Mouse (Mus musculus): Measurements from ENCODE around the gene Helz. TPM values are rescaled to one million over a fixed set of nuclear protein-coding genes. Genes with fewer than 3 reads are reported as not detected.
A peak's percentile ranks its signal among the peaks of the same experiment; 100 is the strongest.
"Not testable (repeated sequence)": the region's sequence is repeated elsewhere in the genome, so short reads cannot be mapped to it uniquely, and the experiment has no call there.

Helz gene
- polyA plus RNA-seq (2015; fragmentation: Nextera tagmentation; extraction: Ambion mirVana): 5.6 and 7.1 TPM in 2 replicates

DNA sequence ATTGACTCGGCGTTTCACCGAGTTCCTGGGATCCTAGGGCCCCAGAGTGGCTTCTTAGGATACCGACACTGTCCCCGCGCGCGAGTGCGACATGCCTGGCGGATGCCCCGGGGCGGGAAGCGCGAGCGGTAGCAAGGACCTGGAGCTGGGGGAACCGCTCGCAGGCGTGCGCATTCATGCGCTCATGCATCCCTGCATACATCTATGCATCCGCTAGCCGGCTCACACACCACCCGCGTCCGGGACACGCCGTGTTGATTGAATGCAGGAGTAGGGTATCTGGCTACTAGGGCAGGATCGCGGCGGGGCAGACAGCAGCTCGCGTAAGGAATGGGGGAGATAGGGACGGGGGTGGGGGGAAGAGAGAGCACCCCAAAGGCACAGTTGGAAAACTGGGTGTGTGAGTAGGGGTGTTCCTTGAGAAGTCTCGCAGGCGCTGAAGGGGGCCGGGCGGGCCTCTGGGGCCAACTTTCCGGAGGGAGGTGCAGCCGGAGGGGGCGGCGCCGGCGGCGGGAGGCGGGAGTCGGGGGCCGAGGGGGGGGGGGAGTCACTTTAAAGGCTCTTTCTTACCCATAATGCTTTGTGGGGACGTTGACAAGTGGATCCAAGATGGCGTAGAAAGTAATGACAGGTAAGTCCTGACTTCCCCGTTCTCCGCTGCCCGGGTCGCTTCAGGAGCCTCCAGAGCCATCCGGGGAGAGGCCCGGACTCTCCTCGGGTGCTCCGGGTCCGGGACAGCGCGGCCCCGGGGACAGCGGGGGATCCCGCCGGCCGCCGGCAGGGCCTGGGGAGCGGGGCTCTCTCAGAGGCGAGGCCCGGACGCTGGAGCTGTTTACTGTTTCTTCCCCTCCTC is at the start of gene Helz:
TSS of gene Helz (plus strand) at position 580 of the 853 bp plus-strand sequence.
- peaks cover 22% of the 10 kb centered on the region for H3K27me3 ChIP-seq
- H3K4me1 ChIP-seq (replicated peaks): peaks cover 40% of the 10 kb centered on the region
- H3K4me2 ChIP-seq: peak within 1 kb of the TSS; percentile 94
- no peaks in the 10 kb centered on the region for H3K9me3 ChIP-seq (replicated peaks)
- under 1% methylated on average over 70 of the region's 70 CpGs for WGBS (ENCODE audit: insufficient replicate concordance)
- ATAC-seq (ENCODE audit: insufficient read depth): peak; percentile 86
- H3K36me3 ChIP-seq (replicated peaks): peaks cover 10% of the 10 kb centered on the region
- H3K9ac ChIP-seq: peak within 1 kb of the TSS; percentile 86
- H3K27ac ChIP-seq (replicated peaks): peak within 1 kb of the TSS; percentile 78
- peak within 1 kb of the TSS; percentile 90 for H3K4me3 ChIP-seq (replicated peaks)

DNA sequence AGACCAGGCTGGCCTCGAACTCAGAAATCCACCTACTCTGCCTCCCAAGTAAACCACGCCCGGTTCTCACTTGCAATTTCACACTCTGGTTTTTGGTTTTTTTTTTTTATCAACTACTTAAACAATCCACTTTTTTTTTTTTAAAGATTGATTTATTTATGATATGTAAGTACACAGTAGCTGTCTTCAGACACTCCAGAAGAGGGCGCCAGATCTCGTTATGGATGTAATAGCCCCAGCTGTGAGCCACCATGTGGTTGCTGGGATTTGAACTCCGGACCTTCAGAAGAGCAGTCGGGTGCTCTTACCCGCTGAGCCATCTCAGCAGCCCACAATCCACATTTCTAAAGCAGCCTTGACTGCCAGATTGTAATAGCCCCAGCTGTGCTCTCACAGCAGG is 44.9 kb upstream of the Helz start:
- WGBS (ENCODE audit: insufficient replicate concordance): 66% methylated on average over 8 of the region's 8 CpGs
- H3K4me3 ChIP-seq (replicated peaks): no peak overlapping the region
- no peak overlapping the region for H3K9ac ChIP-seq
- H3K27ac ChIP-seq (replicated peaks): no peak overlapping the region
- ATAC-seq (ENCODE audit: insufficient read depth): no peak
- H3K27me3 ChIP-seq: no peaks in the 10 kb centered on the region
- no peaks in the 10 kb centered on the region for H3K4me1 ChIP-seq (replicated peaks)
- peaks cover 24% of the 10 kb centered on the region for H3K36me3 ChIP-seq (replicated peaks)
- H3K4me2 ChIP-seq: no peak overlapping the region
- no peaks in the 10 kb centered on the region for H3K9me3 ChIP-seq (replicated peaks)

DNA sequence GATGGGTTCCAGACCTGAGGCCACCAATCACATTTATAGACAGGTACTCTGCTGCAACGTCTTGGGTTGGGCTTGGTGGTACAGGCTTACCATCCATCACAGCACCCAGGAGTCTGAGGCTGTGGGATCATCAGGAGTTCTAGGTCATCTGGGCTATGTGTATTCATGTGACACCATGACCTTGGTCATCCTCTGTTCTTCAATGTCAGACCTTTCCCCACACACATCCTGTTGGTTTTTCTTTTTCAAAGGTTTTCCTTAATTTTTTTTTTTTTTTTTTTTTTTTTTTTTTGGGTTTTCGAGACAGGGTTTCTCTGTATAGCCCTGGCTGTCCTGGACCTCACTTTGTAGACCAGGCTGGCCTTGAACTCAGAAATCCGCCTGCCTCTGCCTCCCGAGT is 43.4 kb upstream of the Helz start:
- H3K27me3 ChIP-seq; H3K4me2 ChIP-seq; H3K9ac ChIP-seq; H3K4me3 ChIP-seq (replicated peaks); ATAC-seq (ENCODE audit: insufficient read depth); H3K4me1 ChIP-seq (replicated peaks); H3K27ac ChIP-seq (replicated peaks); H3K36me3 ChIP-seq (replicated peaks); H3K9me3 ChIP-seq (replicated peaks): not testable (repeated sequence)
- 77% methylated on average over 3 of the region's 4 CpGs for WGBS (ENCODE audit: insufficient replicate concordance)

- H3K4me3 ChIP-seq (replicated peaks): no peak overlapping the region
- no peak overlapping the region for H3K9ac ChIP-seq
- no peaks in the 10 kb centered on the region for H3K36me3 ChIP-seq (replicated peaks)
- no peak overlapping the region for H3K27ac ChIP-seq (replicated peaks)
- H3K4me2 ChIP-seq: no peak overlapping the region
- no peak for ATAC-seq (ENCODE audit: insufficient read depth)
- H3K27me3 ChIP-seq: peaks cover 9% of the 10 kb centered on the region
- WGBS (ENCODE audit: insufficient replicate concordance): 25% methylated on average over 1 of the region's 1 CpGs
- H3K4me1 ChIP-seq (replicated peaks): peaks cover 14% of the 10 kb centered on the region
- no peaks in the 10 kb centered on the region for H3K9me3 ChIP-seq (replicated peaks)
Observed at GRCm38 (mm10) chr11:107506260-107506659, 41.5 kb upstream of the Helz start.

DNA sequence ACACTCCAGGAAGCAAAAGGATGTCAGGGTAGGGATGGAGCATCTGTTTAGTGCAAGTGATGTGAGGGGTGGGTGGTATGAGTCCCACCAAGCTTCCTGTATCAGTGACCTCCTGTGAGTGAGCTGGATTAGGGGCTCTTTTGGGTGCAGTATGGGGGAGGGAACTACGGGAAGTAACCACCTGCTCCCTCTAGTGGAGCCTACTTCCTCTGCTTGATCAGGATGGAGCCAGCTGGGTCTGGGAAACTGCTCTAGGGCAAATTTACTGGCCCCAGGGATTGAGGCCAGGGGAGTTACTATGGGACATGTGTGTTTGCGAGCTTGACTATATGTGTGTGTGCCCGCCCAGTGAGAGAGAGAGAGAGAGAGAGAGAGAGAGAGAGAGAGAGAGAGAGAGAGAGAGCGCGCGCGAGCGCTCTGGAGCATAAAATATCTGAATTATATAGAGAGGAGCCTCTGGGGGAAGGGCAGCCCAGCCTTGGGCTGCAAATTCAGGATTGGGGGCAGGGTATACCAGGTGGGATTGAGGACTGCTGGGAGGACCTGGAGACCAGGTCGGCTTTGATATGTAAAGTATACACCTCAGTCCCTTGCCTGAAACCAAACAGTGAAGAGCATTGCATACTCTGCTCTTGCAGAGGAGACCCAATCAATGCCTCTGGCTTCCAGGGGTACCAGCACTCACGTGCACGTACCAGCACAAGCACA is 37.9 kb upstream of the Helz start:
- Histone ChIP-seq H3K27ac (replicated peaks) (no peak overlapping the region), H3K27me3 (peaks cover 9% of the 10 kb centered on the region), H3K36me3 (replicated peaks) (no peaks in the 10 kb centered on the region), H3K9ac (no peak overlapping the region), H3K4me1 (replicated peaks) (peaks cover 15% of the 10 kb centered on the region), H3K4me3 (replicated peaks) (no peak overlapping the region), H3K9me3 (replicated peaks) (no peaks in the 10 kb centered on the region), H3K4me2 (peak overlapping the region; percentile 35; the same call in 1 of the 2 replicates)
- no peak for ATAC-seq (ENCODE audit: insufficient read depth)
- 25% methylated on average over 11 of the region's 11 CpGs for WGBS (ENCODE audit: insufficient replicate concordance)

DNA sequence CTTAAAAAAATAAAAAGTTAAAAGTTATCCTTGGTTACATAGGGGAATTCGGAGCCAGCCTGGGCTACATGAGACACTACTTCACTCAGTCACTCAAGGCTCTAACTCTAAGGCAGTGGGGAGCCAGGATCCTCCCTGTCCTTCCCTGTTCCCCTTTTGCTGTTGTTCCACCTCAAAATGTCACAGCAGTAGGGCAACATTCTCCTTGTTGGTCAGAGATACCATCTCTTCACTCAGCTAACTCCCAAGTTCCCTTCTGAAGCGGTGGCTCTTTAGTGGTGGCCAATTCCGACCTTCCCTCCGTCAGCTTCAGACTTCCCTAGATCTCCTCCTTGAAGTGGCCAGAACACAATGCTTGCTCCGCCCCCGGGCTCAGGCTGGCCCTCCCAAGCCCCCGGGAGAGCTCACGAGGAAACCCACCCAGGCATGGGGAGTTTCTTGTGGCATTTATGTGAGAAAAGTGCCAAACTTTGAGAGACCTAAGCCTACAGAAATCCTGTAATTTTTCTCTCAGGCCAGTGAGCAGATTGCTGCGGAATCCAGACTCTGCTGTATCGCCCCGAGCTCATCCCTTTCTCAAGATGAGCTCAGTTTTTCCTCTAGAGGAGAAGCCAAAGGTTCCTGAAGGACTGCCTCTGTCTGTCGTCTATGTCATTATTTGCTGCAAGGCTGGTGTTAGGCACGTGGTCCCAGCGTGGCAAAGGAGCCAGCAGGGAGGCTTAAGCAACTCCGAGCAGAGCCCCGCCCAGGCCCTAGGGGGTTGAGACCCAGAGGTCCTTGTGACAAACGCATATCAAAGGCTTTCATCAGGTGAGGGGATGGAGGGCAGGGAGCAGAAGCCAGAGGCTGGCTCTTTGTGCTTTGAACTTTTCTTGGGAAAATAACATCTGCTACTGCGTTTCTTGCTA is 37.1 kb upstream of the Helz start:
- peak; percentile 28; the same call in 1 of the 2 replicates for ATAC-seq (ENCODE audit: insufficient read depth)
- no peak overlapping the region for H3K4me3 ChIP-seq (replicated peaks)
- H3K36me3 ChIP-seq (replicated peaks): no peaks in the 10 kb centered on the region
- H3K9me3 ChIP-seq (replicated peaks): no peaks in the 10 kb centered on the region
- H3K27me3 ChIP-seq: peaks cover 9% of the 10 kb centered on the region
- no peak overlapping the region for H3K27ac ChIP-seq (replicated peaks)
- no peak overlapping the region for H3K9ac ChIP-seq
- WGBS (ENCODE audit: insufficient replicate concordance): 4% methylated on average over 18 of the region's 18 CpGs
- peaks cover 15% of the 10 kb centered on the region for H3K4me1 ChIP-seq (replicated peaks)
- H3K4me2 ChIP-seq: peak overlapping the region; percentile 35

DNA sequence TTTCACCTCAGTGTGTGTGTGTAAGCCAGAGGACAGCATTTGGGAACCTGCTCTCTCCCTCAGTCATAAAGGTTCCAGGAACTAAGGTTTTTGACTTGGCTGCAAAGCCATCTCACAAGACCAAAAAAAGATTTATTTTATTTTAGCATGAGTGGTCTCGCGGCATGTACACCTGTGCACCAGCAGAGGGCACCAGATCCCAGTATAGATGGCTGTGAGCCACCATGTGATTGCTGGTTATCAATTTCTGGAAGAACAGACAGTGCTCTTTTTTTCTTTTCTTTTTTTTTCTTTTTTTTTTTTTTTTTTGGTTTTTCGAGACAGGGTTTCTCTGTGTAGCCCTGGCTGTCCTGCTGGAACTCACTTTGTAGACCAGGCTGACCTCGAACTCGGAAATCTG is 35.8 kb upstream of the Helz start:
- not testable (repeated sequence) for H3K27ac ChIP-seq (replicated peaks); H3K36me3 ChIP-seq (replicated peaks); H3K4me2 ChIP-seq; H3K9me3 ChIP-seq (replicated peaks); ATAC-seq (ENCODE audit: insufficient read depth); H3K4me3 ChIP-seq (replicated peaks); H3K9ac ChIP-seq; H3K27me3 ChIP-seq
- 32% methylated on average over 5 of the region's 5 CpGs for WGBS (ENCODE audit: insufficient replicate concordance)
- H3K4me1 ChIP-seq (replicated peaks): peaks cover 15% of the 10 kb centered on the region

- ATAC-seq (ENCODE audit: insufficient read depth): no peak
- Histone ChIP-seq H3K27me3 (peaks cover 9% of the 10 kb centered on the region), H3K36me3 (replicated peaks) (no peaks in the 10 kb centered on the region), H3K4me1 (replicated peaks) (peaks cover 15% of the 10 kb centered on the region), H3K9me3 (replicated peaks) (no peaks in the 10 kb centered on the region), H3K9ac (no peak overlapping the region), H3K27ac (replicated peaks) (no peak overlapping the region), H3K4me3 (replicated peaks) (no peak overlapping the region), H3K4me2 (no peak overlapping the region)
- 71% methylated on average over 10 of the region's 10 CpGs for WGBS (ENCODE audit: insufficient replicate concordance)
Observed at GRCm38 (mm10) chr11:107513047-107513446, 34.7 kb upstream of the Helz start.

DNA sequence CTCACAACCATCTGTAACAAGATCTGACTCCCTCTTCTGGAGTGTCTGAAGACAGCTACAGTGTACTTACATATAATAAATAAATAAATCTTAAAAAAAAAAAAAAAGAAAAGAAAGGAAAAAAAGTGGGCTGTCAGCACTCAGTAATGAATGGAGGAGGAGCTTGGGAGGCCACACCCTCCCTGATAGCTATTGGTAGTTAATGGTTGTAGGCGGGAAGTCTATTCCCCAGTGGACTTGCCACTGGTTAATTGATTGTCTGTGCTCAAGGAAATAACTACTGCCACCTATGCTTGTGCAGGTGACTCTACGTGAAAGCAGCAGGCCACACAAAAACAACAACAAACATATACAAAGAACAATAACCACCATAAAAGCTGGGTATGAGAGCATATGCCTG is 31.3 kb upstream of the Helz start:
- Histone ChIP-seq H3K9me3 (replicated peaks) (no peaks in the 10 kb centered on the region), H3K36me3 (replicated peaks) (no peaks in the 10 kb centered on the region), H3K9ac (no peak overlapping the region), H3K4me3 (replicated peaks) (no peak overlapping the region), H3K27ac (replicated peaks) (no peak overlapping the region), H3K4me2 (no peak overlapping the region), H3K27me3 (no peaks in the 10 kb centered on the region), H3K4me1 (replicated peaks) (no peaks in the 10 kb centered on the region)
- 66% methylated on average over 2 of the region's 2 CpGs for WGBS (ENCODE audit: insufficient replicate concordance)
- ATAC-seq (ENCODE audit: insufficient read depth): no peak

- no peaks in the 10 kb centered on the region for H3K9me3 ChIP-seq (replicated peaks)
- no peak overlapping the region for H3K4me2 ChIP-seq
- H3K27ac ChIP-seq (replicated peaks): no peak overlapping the region
- WGBS (ENCODE audit: insufficient replicate concordance): 52% methylated on average over 5 of the region's 5 CpGs
- ATAC-seq (ENCODE audit: insufficient read depth): no peak
- H3K9ac ChIP-seq: no peak overlapping the region
- H3K27me3 ChIP-seq: no peaks in the 10 kb centered on the region
- no peaks in the 10 kb centered on the region for H3K36me3 ChIP-seq (replicated peaks)
- no peaks in the 10 kb centered on the region for H3K4me1 ChIP-seq (replicated peaks)
- no peak overlapping the region for H3K4me3 ChIP-seq (replicated peaks)
Observed at GRCm38 (mm10) chr11:107518645-107519429, 28.9 kb upstream of the Helz start.
